Mouse (Mus musculus) left cerebral cortex, adult 8-10 months (tissue): ENCODE measurements around the gene Dab1. TPM values are rescaled to one million over a fixed set of nuclear protein-coding genes. Genes with fewer than 3 reads are reported as not detected.

Source experiments
- DNase-seq, 2 experiments: peaks; one replicate each; pipeline ENCODE4 v3.0.0; 2022; ENCODE audit warnings: low spot score in 2 of 2
- total RNA-seq, 4 experiments: library from RNA; stranded (reverse); gene quantifications; 2 replicates each; pipeline ENCODE4 v1.2.4; 2022

Gene Dab1
- total RNA-seq, 4 experiments from 2014 or later = 98.4 to 114 (median 107) TPM

DNA sequence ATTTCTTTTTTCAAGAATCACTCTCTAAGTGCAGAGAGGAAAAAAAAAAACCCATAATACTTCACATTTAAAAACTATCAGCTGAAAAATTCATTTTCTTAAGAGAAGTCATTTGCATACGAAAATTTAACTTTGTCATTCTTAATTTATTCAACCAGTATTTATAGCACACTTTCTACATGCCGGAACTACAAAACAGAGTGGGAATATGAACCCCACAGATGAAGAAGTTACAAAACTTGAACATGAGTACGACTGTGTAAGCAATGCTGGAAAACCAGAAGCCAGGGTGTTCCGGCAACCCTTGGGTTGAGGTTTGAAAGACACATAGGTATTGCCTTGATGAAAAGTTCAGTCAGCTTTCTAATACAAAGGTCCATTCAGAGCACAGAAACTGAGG is 183.3 kb downstream of the Dab1 start:
- no peak for DNase-seq

DNA sequence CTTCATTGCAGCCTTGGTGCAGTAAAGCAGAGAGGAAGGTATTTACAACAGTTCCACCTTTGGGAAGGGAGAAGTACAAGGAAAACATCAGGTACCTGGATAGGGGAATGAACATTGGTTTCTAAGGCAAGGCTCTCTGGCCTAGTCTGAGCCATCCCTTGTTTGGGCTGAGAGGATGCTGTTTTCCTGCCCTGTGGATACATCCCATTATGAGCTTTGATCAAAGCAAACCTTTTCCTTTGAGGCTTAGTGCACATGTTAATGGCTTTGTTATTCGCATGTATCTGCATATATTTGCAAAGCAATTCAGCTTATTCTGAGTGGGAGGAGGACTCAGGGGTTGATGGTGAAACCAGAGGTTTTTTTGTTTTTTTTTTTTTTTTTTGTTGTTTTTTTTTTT is 185.3 kb downstream of the Dab1 start:
- DNase-seq = no peak

DNA sequence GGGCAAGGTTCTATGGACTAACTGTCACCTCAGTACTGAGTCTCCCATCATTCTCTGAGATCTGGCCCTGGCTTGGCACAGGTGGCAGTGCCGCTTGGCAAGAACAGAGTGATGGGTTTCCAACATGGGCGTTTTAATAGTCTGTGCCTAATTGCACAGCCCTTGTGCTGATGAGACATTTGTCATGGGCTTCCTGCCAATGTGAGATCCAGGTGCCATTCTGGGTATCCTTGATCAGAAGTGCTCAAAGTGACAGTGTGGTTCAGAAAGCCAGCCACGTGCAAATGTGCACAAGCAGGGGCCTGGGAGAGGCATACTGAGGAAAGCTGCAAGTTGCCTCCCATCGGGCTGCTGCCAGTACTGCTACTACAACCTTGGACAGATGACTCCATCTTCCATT is 203.5 kb downstream of the Dab1 start:
- no peak for DNase-seq

DNA sequence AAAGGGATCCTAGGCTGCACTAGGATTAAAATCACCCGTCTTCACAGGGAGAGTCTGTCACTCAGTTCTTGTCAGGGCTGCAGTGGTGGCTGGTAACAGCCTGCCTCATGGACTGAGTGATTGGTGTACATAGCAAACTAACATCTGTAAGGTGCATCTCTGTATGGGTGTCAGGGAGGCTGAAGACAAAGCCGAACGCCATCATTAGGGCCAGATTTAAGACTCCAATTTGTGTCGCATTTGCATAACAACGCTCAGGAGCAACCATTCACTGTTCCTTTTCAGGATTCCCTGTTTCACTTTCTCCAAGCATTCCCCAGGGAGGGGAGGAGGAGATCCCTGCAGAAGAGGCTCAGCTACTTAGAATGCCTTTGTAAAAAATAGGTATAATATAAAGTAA is 219.2 kb downstream of the Dab1 start:
- no peak for DNase-seq

DNA sequence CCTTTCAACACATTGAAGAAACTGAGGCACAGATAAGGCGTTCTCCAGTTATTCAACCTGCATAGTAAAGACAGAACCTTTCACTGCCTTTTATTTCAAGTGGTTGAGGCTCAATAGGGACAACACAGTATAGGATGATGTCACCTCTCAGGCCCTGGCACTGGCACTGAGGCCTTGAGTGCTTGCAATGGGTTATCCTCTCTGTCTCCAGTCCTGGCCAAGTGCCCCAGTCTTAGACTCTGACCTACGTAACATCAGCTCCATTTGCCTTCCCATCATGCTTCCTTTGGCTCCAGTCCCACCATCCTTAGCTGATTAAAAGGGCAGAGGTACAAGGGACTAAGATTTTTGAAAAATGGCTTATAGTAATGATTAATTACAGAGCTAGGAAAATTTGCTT is 220.4 kb downstream of the Dab1 start:
- DNase-seq = no peak

DNA sequence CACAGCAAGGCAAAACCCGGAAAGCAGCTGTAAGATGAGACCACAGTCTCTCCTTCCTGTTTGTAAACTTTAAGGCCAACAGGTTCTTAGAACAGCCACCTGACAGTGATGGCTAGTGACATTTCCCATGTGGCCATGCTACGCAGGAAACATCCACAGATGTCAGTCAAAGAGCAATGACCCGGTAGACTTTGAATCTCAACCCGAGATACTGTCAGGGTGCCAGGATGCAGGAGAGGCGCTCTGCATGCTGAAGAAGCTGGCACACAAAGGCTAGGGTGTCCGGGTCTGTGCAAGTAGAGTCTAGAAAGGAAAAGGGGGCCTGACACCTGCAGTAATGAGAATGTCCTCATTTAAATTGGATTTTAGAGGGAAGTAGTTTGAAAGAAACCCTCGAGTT is 222.0 kb downstream of the Dab1 start:
- no peak for DNase-seq

DNA sequence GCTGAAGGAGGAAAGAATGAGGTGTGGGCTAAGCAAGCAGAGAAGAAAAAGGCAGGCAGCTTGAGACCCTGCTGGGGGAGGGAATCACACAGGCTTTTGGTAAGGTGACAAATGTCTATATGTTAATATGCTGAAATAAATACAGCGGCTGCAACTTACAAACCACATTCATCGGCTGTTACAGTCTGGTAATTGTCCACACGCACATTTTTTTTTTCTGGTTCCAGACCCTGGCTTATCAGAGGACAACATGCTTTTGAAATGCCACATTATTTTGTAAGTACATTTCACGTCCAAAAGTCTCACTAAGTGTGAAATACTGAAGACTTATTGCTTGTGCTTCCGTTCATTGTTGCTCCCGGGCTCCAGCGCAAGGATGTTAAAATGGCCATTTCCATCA is 225.5 kb downstream of the Dab1 start:
- no peak for DNase-seq

DNA sequence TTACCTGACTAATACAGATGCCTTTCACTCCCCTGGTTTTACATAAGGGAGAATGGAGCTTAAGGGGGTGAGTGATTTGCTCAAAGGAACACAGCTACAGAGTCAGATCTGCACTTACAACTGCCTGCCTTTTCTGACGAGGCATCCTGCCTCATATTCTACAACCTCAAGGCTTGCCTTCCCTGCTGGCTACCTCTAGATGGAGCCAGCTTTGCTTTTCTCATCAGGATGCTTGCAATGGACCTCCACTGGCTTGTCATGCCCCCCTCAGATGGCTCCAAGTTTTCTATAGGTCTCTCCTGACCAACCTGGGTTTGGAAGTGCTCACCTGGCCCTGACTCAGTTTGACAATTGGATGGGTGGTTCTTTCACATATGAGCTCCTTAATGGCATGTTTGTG is 238.0 kb downstream of the Dab1 start:
- no peak for DNase-seq

DNA sequence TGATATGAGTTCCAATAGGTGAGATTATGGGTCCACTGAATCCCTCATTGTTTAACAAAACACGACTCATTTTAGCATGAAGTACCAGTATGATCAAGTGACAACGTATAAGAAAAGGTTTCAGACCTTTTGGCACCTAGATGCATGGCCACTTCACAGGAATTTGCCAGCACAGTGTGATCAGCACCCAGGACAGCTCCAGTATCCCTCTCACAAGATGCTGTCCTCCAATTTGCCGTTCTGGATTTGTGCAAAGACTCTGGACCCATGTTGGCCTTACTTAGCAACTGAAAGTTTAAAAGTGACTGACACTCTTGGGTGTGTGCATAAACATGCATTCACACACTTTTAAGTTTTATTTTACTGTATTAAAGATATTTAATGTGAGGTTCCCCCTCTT is 256.4 kb downstream of the Dab1 start:
- DNase-seq = no peak

DNA sequence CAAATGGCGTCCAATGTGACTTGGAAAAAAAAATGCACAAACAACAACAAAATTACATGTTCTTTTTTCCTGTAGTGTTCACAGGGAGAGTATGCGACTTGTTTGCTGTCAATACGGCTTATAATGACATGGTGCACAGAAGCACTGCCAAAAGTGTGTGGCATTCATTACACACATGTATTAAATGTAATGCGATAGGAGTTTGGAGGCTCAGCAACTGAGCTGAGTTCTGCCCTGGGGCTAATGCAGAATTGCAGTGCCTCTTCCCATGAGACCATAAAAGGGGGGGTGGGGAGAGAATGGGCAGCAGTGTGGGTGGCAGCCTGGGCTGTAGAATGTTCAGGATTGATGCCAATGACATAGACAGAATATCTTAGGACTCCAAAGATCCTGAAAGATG is 259.7 kb downstream of the Dab1 start:
- DNase-seq = no peak

DNA sequence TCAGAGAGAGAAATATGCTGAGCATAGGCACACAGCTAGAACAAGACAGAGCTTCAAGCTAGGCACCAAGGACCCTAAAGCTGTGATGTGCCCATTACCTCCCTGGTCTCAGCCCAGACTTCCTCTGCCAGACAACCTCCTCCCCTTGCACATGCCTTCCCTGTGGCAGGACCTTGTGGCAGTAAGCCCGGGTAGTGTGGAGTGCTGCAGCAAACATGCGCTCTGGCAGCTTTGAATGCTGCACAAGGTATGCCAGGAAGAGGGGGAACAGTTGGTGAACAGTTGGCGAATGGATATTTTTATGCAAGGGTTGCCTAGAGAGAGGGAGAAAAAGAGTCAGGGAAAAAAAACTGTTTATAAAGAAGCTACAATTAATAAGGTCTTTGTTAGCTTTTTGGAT is 262.5 kb downstream of the Dab1 start:
- peak in 1 of 2 experiments; percentile 74 for DNase-seq

DNA sequence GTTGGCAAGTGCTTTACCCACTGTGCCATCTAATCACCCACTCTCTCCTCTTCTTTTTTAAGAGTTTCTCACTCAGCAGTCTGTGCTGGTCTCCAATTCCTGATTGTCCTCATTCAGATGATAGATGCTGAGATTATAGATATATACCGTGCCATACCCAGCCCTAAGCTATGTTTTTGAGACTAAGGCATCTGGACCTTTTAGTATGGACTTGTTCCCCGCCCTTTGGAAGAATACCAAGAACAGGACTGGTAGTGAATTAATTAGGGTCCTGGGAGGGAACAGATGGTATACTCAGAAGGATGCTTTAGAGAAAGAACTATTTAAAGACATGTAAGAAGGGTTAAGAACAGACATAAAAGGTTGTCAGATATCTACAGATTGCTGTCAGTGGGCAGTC is 268.9 kb downstream of the Dab1 start:
- DNase-seq = no peak

DNA sequence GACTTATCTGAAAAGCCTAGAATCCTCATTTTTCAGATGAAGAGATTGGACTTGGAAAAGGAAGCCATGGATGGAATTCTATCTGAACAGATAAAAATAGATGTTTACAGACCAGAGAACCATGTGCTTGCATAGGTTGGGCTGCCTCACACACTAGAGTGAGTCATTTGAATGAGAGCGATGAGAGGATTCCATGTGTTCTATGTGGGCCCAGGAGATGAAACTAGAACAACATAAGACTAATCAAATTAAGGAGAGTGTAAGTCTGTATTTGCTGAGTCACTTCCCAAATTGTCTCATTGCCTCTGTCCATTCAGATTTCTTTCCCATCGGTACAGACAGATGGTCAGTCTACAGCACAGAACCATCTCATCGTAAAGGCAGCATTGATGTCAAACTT is 270.0 kb downstream of the Dab1 start:
- no peak for DNase-seq

DNA sequence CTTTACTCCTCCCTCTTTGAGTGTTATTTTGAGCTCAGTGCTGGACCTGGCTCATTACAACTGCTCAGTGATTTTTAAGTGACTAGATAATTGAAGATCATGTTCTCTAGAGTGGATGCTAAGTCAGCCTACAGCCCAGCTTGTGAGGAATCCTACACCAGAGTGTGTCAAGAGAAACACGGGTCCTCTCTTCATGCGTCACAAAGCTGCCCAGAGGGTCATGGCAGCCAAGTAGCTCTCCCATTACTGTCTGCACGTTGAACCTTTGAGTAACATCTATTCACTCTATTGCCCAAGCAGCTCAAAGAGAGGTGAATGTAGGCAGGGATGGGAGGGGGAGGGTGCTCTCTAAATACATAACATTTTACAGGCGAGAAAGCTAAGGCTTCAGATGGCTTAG is 277.6 kb downstream of the Dab1 start:
- DNase-seq = no peak

DNA sequence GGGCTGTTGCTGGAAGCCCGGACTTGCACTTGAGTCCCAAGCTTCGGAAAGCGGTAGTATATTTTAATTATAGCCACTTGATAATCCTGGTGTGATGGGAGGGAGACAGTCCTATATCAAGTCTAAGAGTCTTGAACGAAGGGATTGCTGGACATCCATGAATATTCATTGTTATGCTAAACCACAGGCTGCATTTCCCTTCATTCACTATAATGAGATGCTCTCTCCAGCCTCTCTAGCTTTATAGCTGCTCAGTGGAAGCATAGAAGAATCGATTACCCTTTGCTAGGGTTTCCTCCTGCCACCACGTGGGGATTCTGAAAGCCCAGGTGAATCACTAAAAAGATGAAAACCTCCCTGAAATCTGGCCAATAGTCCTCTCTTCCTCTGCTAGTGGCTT is 278.5 kb downstream of the Dab1 start:
- DNase-seq = no peak

DNA sequence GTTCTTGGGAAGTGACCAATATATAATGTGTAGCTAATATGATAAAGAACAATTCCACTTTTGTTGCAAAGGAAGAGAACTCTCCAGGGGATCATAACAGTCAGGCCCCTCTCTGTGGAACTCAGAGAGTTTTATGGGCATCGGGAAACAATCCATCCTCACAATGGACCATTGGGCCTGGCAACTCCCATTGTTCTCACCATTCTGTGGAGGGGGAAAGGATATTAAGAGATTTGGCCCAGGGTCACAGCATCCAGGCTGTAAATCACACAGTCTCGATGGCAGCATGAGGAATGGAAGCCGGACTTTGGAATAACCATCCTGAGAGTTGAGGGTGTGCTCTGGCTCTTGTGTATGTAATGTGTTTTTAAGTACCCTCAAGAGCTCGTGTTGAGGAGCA is 292.3 kb downstream of the Dab1 start:
- DNase-seq = no peak

DNA sequence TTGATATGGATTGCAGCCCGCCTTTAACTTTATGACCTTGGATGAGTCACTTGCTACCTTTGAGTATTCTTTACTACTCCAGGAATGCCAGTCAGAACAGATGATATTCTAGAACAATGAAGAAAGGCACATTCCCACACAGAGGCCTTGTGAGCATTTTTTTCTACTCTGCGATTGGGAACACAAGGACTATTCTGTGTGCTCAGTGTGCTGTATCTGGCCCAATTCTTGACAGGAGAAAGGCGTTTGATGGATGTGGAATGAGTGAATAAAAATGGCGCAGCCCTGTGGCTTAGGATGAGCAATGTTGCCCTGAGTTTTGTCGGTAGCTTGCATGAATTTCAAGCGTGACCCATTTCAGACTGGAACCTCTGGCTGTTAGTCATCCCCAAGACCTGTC is 292.9 kb downstream of the Dab1 start:
- no peak for DNase-seq

DNA sequence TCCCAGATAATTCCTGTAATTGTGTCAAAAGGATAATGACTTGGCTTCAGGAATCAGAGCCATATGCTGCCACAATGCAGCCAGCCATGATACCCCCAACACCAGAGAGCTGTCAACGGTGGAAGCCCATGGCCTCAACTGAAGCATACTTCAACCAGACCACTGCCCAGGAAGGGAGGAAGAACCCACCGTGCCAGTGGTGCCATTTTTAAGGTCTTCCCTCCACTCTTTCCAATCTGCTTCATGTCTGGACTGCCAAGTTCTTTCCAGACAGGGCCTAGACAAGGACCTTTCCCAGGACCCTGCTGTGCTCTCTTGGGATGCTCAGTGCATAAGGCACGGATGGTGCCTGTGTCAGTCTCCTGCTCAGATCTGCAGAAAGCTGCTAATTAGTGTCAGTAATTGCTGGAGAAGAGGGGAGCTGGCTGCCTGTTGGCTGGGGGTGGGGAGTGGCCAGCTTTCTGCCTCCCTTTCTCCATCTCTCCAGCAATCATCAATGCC is 303.3 kb downstream of the Dab1 start:
- DNase-seq = no peak

DNA sequence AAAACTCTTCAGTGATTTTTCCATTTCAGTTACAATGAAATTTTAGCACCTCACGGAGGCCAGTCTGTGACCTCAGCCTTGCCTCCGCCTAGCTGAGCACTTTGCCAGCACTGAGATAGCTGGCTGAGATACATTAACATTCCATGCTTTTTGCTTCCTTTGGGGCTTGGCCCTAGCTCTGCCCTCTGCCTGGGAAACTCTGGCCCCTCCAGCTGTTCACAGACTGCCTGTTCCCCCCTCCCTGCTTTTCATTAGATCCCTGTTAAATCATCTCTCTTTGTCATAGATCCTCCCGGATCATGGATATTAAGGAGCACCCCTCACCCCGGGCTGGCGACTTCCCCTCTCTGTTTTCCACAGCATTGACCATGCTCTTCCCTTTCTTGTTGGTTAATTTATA is 307.5 kb downstream of the Dab1 start:
- no peak for DNase-seq

DNA sequence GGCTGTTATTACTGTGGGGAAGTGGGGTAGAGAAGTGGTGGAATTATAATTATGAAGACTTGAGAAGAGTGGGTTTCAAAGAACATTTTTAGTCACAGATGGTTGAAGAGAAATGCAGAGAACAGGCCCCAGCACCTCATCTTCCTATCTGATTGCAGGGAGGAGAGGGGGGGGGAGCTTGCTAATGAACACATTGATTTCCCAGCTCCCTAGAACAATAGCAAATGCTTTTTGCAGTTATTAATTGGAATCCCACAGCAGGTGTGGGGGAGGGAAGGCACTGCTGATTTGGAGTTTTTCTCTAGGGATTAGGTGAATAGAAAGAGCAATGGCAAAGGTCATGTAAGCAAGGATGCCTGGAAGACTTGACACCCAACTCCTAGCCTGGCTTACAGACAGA is 310.5 kb downstream of the Dab1 start:
- no peak for DNase-seq

DNA sequence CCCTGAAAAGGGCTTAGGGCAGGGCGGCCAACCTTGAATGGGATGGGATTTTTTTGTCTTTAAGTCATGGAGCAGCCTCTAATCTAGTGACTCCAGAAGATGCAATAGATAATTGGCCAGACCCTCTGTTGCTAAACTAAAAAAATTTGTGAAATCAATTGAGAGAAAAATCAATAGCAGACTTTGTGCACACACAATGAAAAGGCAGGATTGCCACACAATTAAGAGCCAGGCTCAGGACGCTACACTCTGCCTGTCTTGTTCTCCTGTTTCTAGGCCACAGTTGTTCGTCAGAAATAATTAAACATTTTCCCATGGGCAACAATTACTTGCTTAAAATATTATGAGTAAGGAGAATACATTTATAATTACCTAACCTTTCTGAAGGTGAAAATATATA is 315.2 kb downstream of the Dab1 start:
- no peak for DNase-seq

DNA sequence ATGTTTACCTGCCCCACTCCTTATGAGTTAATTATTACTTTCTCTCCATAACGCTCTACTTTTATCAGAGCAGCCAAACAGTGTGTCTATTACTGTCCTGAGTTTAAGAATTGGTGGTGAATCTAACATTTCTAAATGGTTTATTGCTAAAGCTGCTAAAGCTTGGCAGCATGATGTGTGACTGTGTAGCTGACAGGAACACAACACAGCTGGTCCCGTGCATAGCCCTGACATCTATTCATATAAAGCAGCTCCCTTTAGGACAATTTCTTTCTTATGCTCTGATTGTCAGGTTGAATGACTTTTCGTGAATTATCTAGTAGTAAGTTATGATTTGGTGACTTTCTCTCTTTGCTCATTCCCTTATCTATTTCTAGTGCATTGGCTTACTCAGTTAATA is 329.1 kb downstream of the Dab1 start:
- no peak for DNase-seq

DNA sequence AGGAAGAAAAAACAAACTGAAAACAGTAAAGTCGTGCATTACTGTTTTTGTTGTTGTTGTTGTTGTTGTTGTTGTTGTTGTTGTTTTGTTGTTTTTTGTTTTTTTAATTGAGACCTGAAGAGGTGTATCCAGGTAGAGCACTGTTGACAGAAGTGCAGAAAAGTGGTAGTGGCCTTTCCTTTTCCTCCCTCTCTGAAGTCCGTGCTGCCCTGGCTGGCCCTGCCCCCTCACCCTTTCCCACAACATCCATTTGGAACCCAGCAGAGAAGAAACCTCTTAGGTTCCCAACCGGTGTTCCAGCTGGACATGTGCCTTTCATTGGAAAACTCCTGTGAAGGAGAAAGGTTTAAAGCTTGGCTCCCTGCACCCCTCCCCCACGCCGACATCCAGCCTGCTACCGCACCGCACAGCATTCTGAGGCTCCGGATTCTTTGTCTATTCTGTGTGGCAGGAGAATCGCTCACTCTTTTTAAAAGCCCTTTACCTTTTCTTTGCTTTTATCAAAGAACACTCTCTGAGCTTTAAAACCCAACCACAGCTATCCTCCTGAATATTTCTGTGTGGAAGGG is 334.6 kb downstream of the Dab1 start:
- DNase-seq = no peak
